In the genomic region with DNA sequence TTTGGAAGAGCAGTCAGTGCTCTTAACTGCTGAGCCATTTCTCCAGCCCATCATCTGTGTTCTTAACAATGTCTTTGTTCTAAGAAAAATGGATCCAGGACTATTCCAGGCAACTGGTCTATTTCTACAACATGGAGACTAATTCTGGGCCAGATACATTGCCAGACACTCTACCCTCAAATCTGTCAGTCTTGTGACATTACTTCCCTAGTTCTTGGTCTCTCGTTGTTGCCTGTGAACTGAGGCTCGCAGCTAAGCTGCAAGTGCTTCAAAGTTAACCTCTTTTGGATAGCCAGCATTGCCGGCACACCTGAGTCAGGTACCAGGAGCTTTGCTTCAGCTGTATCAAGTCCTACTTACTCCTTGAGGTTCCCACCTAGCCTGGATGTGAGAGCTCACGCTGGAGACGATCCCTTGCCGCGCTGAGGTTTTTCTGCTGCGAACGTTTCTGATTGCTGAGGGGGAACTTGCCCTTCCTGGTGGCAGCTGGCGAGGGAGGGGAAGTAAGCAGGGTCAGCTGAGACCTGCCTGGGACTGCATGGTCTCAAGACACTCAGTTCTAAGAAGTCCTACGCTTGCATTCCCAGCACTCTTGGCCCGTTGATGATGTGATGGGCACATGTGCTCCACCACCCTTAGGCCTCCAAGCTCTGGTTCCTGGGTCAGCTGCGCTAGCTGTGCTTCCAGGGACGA, we compare ENCODE assay signal across 12 mouse cellular contexts.
DNase-seq lines count a peak whose midpoint lies in the region; ATAC-seq lines count a peak whose summit lies in the region.
"Had no signal": no experiment of that assay in that cellular context is flagged by ENCODE, and none has a peak within 500 bp of the region (broad histone marks: within the 10 kb centered on the region; RNA-seq: fewer than 3 reads in every experiment).

No protein-coding gene starts in this region.

- no peak overlapping the region for H3K9ac ChIP-seq in liver, embryonic 15.5 days
- H3K9ac ChIP-seq: forebrain, postnatal 0 days had no signal

- H3K27ac ChIP-seq in liver, embryonic 15.5 days (replicated peaks) = no peak overlapping the region

- 22% methylated on average over 14 of the region's 14 CpGs for WGBS in liver, embryonic 15.5 days (ENCODE audit: insufficient replicate concordance)

- H3K4me3 ChIP-seq in liver, embryonic 15.5 days (replicated peaks) = no peak overlapping the region

- H3K27me3 ChIP-seq in liver, embryonic 15.5 days = no peaks in the 10 kb centered on the region
- no peaks in the 10 kb centered on the region for H3K27me3 ChIP-seq in splenic B cell, adult 2 months (ENCODE audit: control insufficient read depth, insufficient read depth, low read length, poor library complexity, severe bottlenecking)
- H3K27me3 ChIP-seq: Patski had no signal

- H3K36me3 ChIP-seq in liver, embryonic 15.5 days (replicated peaks) = no peaks in the 10 kb centered on the region
- no peaks in the 10 kb centered on the region for H3K36me3 ChIP-seq in splenic B cell, adult 2 months (ENCODE audit: control insufficient read depth, insufficient read depth, low read length, poor library complexity, severe bottlenecking)

- peak; percentile 61 for DNase-seq in layer of hippocampus, adult 11-12 months (ENCODE audit: low spot score)
- DNase-seq in layer of hippocampus, adult 18-20 months (ENCODE audit: low spot score in 2 of 2) = no peak
- peak; percentile 37 for DNase-seq in testis, postnatal 10 days (ENCODE audit: low spot score)
- DNase-seq in testis, postnatal 14 days (ENCODE audit: low spot score) = no peak
- peak; percentile 33 for DNase-seq in splenic B cell, adult 2 months (ENCODE audit: low read depth, low spot score)
- no peak for DNase-seq in kidney, adult 9 months
- DNase-seq in thymus, adult 18-20 months = no peak
- DNase-seq: adrenal gland, adult 8-10 months; forebrain, postnatal 0 days; layer of hippocampus, postnatal 36 days had no signal

- H3K9me3 ChIP-seq in liver, embryonic 15.5 days (replicated peaks) = no peaks in the 10 kb centered on the region

- ATAC-seq in liver, embryonic 15.5 days (ENCODE audit: insufficient read depth) = 0 out of 2 replicates have a peak, but pooled peaks have one; percentile 26
- ATAC-seq: forebrain, postnatal 0 days; Patski had no signal

- no peak overlapping the region for H3K4me2 ChIP-seq in liver, embryonic 15.5 days

- no peaks in the 10 kb centered on the region for H3K4me1 ChIP-seq in liver, embryonic 15.5 days (replicated peaks)

Comparison
In these comparisons a context has a peak if more than half of its experiments do, and no peak if none do; other contexts are left out.
1. DNase-seq: peak in layer of hippocampus, adult 11-12 months (single experiment), testis, postnatal 10 days (single experiment) and splenic B cell, adult 2 months (single experiment); none in layer of hippocampus, adult 18-20 months (0 of 2), testis, postnatal 14 days (single experiment), kidney, adult 9 months (single experiment) and thymus, adult 18-20 months (0 of 2).